Mouse (Mus musculus) small intestine, adult 2 months (tissue): ENCODE data around the gene Nt5c3b.

Source experiments
- CTCF ChIP-seq: fragments of 200-500 bp; IDR thresholded peaks from 2 replicates; pipeline ENCODE4 v1.5.1; 2012; ENCODE audit warnings: low read depth, mild to moderate bottlenecking, control low read depth, inconsistent platforms, low read length, moderate library complexity, mixed read lengths; ENCODE audit not compliant: insufficient replicate concordance, insufficient read length; ENCODE audit errors: extremely low read depth
- POLR2A ChIP-seq: fragments of 200-500 bp; IDR thresholded peaks from 2 replicates; pipeline ENCODE4 v1.6.1; 2012; ENCODE audit warnings: low read depth, mild to moderate bottlenecking, control low read depth, inconsistent platforms, low read length, moderate library complexity

DNA sequence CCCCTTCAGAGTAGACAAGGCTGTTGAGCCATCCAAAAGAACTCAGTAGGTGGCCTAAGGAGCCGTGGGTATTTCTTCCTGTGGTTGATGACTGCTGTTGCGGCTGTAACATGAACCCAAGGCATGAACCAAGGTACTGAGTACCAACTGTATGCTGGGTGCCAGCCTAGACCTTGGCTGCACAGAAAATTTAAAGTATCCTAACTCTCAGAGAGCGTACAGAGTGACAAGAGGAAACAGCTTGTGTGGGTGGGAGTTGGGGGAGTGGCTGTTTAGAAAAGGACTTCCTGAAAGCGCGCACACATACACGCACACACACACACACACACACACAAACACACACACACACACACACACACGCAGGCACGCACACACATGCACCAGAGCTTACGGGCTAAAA, 42.3 kb downstream of the Nt5c3b start:
- no peak for TF ChIP-seq CTCF
- TF ChIP-seq POLR2A = no peak
